Mouse (Mus musculus) liver, embryonic 15.5 days (tissue): ENCODE results near the gene Shkbp1. TPM values are rescaled to one million over a fixed set of nuclear protein-coding genes. Genes with fewer than 3 reads are reported as not detected.

ENCODE experiments used
- ATAC-seq: fragments of 200-750 bp; cut with Nextera tagmentation; 2 replicates; pipeline ENCODE4 v1.8.0; 2017; ENCODE audit warnings: moderate number of reproducible peaks, mild to moderate bottlenecking, moderate library complexity; ENCODE audit not compliant: insufficient read depth
- H3K27ac ChIP-seq: fragments of 300-500 bp; sonication (generic); replicated peaks from 2 replicates; pipeline ENCODE4 v1.5.1; 2015; ENCODE audit warnings: mild to moderate bottlenecking, inconsistent platforms
- H3K27me3 ChIP-seq: fragments of 300-500 bp; sonication (generic); 2 replicates; pipeline ENCODE4 v1.6.1; 2015; ENCODE audit warnings: mild to moderate bottlenecking, inconsistent platforms
- H3K36me3 ChIP-seq: fragments of 300-500 bp; sonication (generic); replicated peaks from 2 replicates; pipeline ENCODE4 v1.6.1; 2015; ENCODE audit warnings: moderate library complexity, mild to moderate bottlenecking, inconsistent platforms
- H3K4me1 ChIP-seq: fragments of 300-500 bp; sonication (generic); replicated peaks from 2 replicates; pipeline ENCODE4 v1.6.1; 2015; ENCODE audit warnings: inconsistent platforms
- H3K4me2 ChIP-seq: fragments of 300-500 bp; sonication (generic); 2 replicates; pipeline ENCODE4 v1.6.1; 2015; ENCODE audit warnings: moderate library complexity, mild to moderate bottlenecking, inconsistent platforms
- H3K4me3 ChIP-seq: fragments of 300-500 bp; sonication (generic); replicated peaks from 2 replicates; pipeline ENCODE4 v1.5.1; 2015; ENCODE audit warnings: mild to moderate bottlenecking, inconsistent platforms
- H3K9ac ChIP-seq: fragments of 300-500 bp; sonication (generic); 2 replicates; pipeline ENCODE4 v1.6.1; 2015; ENCODE audit warnings: moderate library complexity, mild to moderate bottlenecking, inconsistent platforms
- H3K9me3 ChIP-seq: fragments of 300-500 bp; sonication (generic); replicated peaks from 2 replicates; pipeline ENCODE4 v1.6.1; 2016; ENCODE audit warnings: inconsistent platforms
- WGBS: fragments of 180-500 bp; shearing (Covaris S2); methylation state at CpG from one replicate; pipeline ENCODE4 v1.1.7; 2015; ENCODE audit warnings: mixed read lengths; ENCODE audit not compliant: insufficient replicate concordance; 5-methylcytosine and 5-hydroxymethylcytosine counted together
- polyA plus RNA-seq: library from polyadenylated mRNA; unstranded; fragments of >200 nt; fragmentation: Nextera tagmentation; extraction: Ambion mirVana; gene quantifications from 2 replicates; pipeline ENCODE4 v1.2.1, GENCODE M21; 2015

The Shkbp1 gene
- polyA plus RNA-seq, 1 experiment from 2014 or later, result 16.4 TPM

DNA sequence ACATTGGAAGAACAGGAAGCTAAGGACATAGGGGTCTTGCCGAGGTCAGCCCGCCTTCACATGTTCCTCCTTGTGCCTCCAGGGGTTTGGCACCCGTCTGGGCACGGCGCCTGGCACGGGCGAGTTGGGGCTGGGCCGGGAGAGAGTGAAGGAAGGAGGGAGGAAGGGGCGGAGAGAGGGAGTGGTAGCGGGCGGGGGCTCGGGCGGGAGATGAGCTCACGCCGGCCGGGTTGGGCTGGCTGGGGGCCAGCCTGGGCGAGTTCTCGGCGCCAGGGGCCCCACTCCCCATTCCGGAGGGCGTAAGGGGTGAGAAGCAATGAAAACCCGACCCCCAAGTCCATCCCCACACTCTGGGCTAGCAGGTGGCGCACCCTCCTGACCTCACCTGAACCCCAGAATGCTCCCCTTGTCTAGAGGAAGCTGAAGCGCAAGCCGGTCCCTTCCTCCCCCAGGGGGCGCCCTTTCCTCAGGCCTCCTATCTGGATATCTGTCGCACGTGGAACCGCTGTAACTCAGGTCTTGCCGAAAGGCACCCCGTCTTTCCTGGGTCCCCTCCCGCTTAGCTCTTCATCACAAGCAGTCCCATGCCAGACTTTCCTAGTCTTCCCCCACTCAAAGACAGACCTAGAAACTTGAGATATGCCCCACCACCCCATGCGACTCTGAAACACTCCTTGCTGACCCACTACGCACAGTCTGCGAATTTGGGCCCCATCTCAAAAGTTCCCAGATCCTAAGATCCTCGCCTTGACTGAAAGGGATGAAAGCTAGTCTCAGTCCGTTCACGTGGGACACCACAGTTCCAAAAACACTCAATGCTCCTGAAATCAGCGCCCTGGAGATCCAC, 23.2 kb downstream of the Shkbp1 start:
- ATAC-seq, result no peak
- WGBS, result 2% methylated on average over 38 of the region's 39 CpGs

DNA sequence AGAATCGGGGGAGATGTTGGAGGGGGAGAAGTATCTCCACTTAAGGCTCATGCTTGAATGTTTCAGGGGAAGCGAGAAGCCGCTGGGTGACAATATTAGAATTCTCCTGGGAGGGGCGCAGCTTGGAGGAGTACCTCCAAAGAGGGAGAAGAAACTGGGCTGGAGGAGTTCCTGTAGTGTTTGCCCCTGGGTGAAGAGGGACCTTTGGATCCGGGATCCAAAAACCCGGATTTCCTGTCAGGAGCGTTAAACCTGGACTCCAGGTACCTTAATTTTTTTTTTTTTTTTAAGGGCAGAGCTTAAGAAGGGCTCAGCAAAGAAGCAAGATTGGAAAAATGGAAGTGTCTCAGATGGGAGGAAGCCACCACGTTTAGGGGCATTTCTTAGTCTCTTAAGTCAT, 24.0 kb downstream of the Shkbp1 start:
- Histone ChIP-seq H3K27me3 (peaks cover 100% of the 10 kb centered on the region), H3K9me3 (no peaks in the 10 kb centered on the region), H3K9ac (no peak overlapping the region), H3K4me2 (peak overlapping the region; percentile 72), H3K4me1 (peaks cover 55% of the 10 kb centered on the region), H3K36me3 (no peaks in the 10 kb centered on the region), H3K27ac (no peak overlapping the region), H3K4me3 (0 out of 2 replicates have a peak overlapping the region, but pooled peaks have one; percentile 54)
- ATAC-seq, result no peak
- WGBS, result 5% methylated on average over 8 of the region's 8 CpGs

More for the DNA sequence above, 23.2 kb downstream of the Shkbp1 start:
- H3K4me1 ChIP-seq, result peaks cover 55% of the 10 kb centered on the region
- peak overlapping the region; percentile 72 for H3K4me2 ChIP-seq
- no peak overlapping the region for H3K9ac ChIP-seq
- H3K27ac ChIP-seq, result no peak overlapping the region
- no peaks in the 10 kb centered on the region for H3K36me3 ChIP-seq
- H3K9me3 ChIP-seq, result no peaks in the 10 kb centered on the region
- peaks cover 100% of the 10 kb centered on the region for H3K27me3 ChIP-seq
- H3K4me3 ChIP-seq, result peak overlapping the region; percentile 39

GRCm38 (mm10) chr7:27331541-27331851, 24.3 kb downstream of the Shkbp1 start:
- no peak for ATAC-seq
- Histone ChIP-seq H3K4me3 (peak overlapping the region; percentile 54; the same call in 1 of the 2 replicates), H3K27me3 (peaks cover 100% of the 10 kb centered on the region), H3K9me3 (no peaks in the 10 kb centered on the region), H3K4me1 (peaks cover 53% of the 10 kb centered on the region), H3K27ac (no peak overlapping the region), H3K4me2 (peak overlapping the region; percentile 72; the same call in 1 of the 2 replicates), H3K36me3 (no peaks in the 10 kb centered on the region), H3K9ac (no peak overlapping the region)
- 3% methylated on average over 8 of the region's 8 CpGs for WGBS

GRCm38 (mm10) chr7:27330709-27331540, 24.9 kb downstream of the Shkbp1 start:
- Histone ChIP-seq H3K4me2 (peak overlapping the region; percentile 72), H3K4me3 (peak overlapping the region; percentile 54), H3K27me3 (peaks cover 100% of the 10 kb centered on the region), H3K27ac (no peak overlapping the region), H3K9me3 (no peaks in the 10 kb centered on the region), H3K4me1 (peaks cover 47% of the 10 kb centered on the region), H3K36me3 (no peaks in the 10 kb centered on the region), H3K9ac (0 out of 2 replicates have a peak overlapping the region, but pooled peaks have one; percentile 4)
- WGBS, result under 1% methylated on average over 39 of the region's 39 CpGs
- ATAC-seq, result peak; percentile 40

DNA sequence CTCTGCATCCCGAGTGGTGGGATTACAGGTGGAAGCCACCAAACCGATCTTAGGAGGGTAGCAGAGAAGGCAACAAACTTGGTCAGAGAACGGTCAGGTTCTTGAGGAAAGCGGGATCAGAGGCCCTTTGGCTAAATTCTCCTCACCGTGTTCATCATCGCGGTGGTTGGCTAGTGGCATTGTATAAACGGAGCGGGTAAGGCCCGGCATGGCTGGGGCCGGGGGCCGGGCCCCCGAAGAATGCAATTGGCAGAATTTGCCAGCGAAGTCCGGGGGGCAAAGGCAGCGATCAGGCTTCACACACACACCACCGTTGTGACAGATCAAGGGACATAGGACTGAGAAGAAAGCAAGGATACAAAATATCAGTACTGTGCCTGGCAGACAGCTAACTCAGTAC, 25.8 kb downstream of the Shkbp1 start:
- H3K36me3 ChIP-seq, result no peaks in the 10 kb centered on the region
- H3K27ac ChIP-seq, result no peak overlapping the region
- peaks cover 47% of the 10 kb centered on the region for H3K4me1 ChIP-seq
- ATAC-seq, result no peak
- peaks cover 100% of the 10 kb centered on the region for H3K27me3 ChIP-seq
- no peaks in the 10 kb centered on the region for H3K9me3 ChIP-seq
- H3K4me3 ChIP-seq, result peak overlapping the region; percentile 54
- H3K4me2 ChIP-seq, result peak overlapping the region; percentile 72
- WGBS, result 19% methylated on average over 17 of the region's 17 CpGs
- H3K9ac ChIP-seq, result no peak overlapping the region

- Histone ChIP-seq H3K36me3 (no peaks in the 10 kb centered on the region), H3K9ac (no peak overlapping the region), H3K4me2 (peak overlapping the region; percentile 51), H3K27me3 (peaks cover 100% of the 10 kb centered on the region), H3K4me1 (peaks cover 47% of the 10 kb centered on the region), H3K27ac (no peak overlapping the region), H3K4me3 (peak overlapping the region; percentile 29), H3K9me3 (no peaks in the 10 kb centered on the region)
- ATAC-seq, result peak; percentile 8; the same call in 1 of the 2 replicates
- WGBS, result 2% methylated on average over 45 of the region's 45 CpGs
These were observed 26.4 kb downstream of the Shkbp1 start for GRCm38 (mm10) chr7:27329326-27329947.

GRCm38 (mm10) chr7:27328648-27329047, 27.2 kb downstream of the Shkbp1 start:
- Histone ChIP-seq H3K27ac (no peak overlapping the region), H3K27me3 (peaks cover 100% of the 10 kb centered on the region), H3K4me3 (no peak overlapping the region), H3K9ac (no peak overlapping the region), H3K36me3 (no peaks in the 10 kb centered on the region), H3K9me3 (no peaks in the 10 kb centered on the region), H3K4me1 (peaks cover 47% of the 10 kb centered on the region), H3K4me2 (no peak overlapping the region)
- no peak for ATAC-seq
- WGBS, result 31% methylated on average over 16 of the region's 16 CpGs

DNA sequence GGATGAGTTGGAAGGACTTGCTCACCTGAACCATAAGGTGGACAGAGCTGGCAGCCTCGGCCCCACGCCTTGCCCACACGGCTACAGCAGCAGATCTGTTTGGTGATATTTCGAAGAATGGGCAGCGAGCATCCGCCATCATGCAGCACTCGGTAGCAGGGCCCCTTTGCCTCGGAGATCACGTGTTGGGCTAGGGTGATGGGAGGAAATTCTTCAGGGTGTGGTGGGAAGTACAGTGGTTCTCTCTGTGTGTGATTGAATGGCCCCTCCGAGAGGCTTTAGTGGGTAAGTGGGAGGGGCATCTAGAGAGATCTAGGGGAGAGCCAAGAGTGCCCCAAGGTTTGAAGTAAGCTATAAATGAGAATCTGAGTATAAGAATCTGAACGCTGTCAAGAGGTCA, 27.7 kb downstream of the Shkbp1 start:
- no peak overlapping the region for H3K27ac ChIP-seq
- no peak overlapping the region for H3K9ac ChIP-seq
- ATAC-seq, result no peak
- no peak overlapping the region for H3K4me2 ChIP-seq
- H3K4me1 ChIP-seq, result peaks cover 45% of the 10 kb centered on the region
- WGBS, result 50% methylated on average over 11 of the region's 11 CpGs
- no peaks in the 10 kb centered on the region for H3K36me3 ChIP-seq
- H3K9me3 ChIP-seq, result no peaks in the 10 kb centered on the region
- peaks cover 100% of the 10 kb centered on the region for H3K27me3 ChIP-seq
- H3K4me3 ChIP-seq, result no peak overlapping the region

GRCm38 (mm10) chr7:27327500-27327899, 28.3 kb downstream of the Shkbp1 start:
- H3K4me2 ChIP-seq, result no peak overlapping the region
- no peak overlapping the region for H3K9ac ChIP-seq
- no peak overlapping the region for H3K4me3 ChIP-seq
- 73% methylated on average over 8 of the region's 8 CpGs for WGBS
- H3K36me3 ChIP-seq, result no peaks in the 10 kb centered on the region
- H3K4me1 ChIP-seq, result peaks cover 38% of the 10 kb centered on the region
- peaks cover 100% of the 10 kb centered on the region for H3K27me3 ChIP-seq
- H3K27ac ChIP-seq, result no peak overlapping the region
- ATAC-seq, result no peak
- no peaks in the 10 kb centered on the region for H3K9me3 ChIP-seq

DNA sequence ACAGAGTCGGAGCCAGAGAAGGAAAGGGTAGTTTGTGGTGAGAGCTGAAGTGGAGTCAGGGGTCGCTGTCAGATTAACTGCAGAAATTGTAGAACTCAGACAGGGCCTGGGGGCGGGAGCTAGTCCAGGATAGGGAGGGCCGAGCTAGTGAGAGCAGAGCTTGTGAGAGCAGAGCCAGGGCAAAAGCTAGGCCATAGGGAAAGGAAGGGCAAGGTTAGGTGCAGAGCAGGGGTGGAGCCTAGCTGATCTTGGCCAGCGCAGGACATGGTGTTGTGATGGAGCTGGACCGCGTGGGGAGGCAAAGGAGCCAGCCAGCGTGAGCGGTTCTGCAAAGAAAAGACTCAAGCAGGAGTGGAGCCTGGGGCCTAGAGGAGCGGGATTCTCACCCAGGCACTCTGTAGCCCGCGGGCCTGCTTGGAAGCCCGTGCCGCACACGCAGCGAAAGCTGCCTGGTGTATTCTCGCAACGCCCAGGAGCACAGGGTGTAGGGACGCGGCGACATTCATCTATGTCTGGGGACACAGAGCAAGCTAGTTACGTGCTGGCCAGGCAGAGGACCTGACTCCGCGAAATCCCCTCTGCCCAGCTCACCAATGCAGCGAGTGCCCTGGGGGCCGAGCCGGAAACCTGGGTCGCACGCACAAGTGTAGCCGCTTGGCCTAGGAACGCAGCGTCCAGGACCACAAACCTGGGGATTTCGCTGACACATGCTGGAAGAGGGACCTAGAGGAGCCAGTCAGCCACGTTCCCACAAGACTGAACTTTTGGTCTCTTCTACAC, 29.5 kb downstream of the Shkbp1 start:
- WGBS, result 35% methylated on average over 34 of the region's 34 CpGs

More for the DNA sequence above, 29.5 kb downstream of the Shkbp1 start:
- Histone ChIP-seq H3K4me2 (no peak overlapping the region; the same call in 1 of the 2 replicates), H3K9ac (no peak overlapping the region), H3K4me1 (peaks cover 27% of the 10 kb centered on the region), H3K27me3 (peaks cover 97% of the 10 kb centered on the region), H3K27ac (no peak overlapping the region), H3K4me3 (no peak overlapping the region), H3K36me3 (no peaks in the 10 kb centered on the region), H3K9me3 (no peaks in the 10 kb centered on the region)
- no peak for ATAC-seq
